Mouse (Mus musculus): ENCODE measurements around the gene Irs1. TPM values are rescaled to one million over a fixed set of nuclear protein-coding genes. Genes with fewer than 3 reads are reported as not detected.

Gene Irs1
- 10 to 100 TPM in 3 of 4 experiments, 1 to 10 TPM in 1; 7.9 to 17.1 (median 13.2) TPM for total RNA-seq (2022)

DNA sequence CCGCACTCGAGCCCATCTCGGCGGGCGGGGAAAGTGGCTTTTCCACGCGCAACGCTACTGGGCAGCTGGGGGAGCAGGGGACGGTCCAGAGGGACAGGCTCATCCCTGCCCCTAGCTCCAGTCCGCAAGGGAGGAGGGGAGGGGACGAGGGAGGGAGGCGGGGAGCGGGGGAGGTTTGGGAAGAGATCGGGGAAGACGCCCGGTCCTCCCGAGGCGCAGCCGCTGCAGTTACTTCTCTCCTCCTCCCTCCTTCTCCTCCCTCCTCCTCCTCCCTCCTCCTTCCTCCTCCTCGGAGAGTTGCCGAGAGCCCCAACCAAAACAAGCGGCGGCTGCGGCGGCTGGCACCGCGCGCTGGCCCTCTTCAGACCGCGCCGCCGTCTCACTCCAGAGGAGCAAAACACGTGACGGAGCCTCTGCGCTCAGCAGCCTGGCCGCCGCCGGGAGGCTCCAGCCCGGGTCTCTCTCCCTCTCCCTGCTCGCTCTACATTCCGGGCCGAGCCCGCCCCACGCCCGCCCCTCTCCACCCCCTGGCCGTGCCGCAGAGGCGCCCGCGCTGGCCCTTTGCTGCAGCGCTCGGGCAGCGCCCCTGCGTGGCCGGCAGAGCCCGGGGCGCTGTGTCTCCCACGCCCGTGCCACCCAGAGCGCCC, at the start of gene Irs1:
Gene Irs1 (minus strand): TSS at position 266 of the 647 bp plus-strand sequence.
- peak; percentile 85 for DNase-seq

DNA sequence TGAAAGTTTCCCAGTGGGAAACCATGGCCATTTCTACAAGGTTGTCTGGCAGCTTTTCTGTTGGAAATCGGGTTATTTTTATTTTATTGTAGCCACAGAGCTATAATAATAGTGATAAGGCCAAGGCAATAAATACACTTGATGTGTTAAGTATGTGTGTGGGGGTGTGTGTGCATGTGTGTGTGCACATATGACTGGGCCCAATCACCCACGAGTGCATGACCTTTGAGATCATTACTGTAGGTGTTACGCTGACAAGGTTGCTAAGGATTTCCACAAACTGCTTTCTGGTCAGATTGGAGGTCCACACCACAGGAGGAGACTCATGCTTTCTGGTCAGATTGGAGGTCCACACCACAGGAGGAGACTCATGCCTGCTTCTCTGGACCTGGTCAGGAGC, 43.3 kb upstream of the Irs1 start:
- DNase-seq = no peak

DNA sequence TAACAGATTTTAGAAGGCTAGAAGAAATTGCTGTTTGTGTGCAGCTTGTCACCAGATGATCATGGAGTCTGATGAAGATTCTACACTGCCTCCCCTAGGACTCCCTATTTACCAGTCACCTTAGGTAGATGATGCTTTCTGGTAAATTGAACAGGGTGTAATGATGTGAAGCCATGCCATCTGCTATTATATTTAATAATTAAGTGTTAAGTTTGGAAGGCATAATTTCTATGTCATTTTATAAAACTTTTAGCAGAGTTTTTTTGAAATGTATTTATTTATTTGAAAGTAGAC, 38.7 kb upstream of the Irs1 start:
- no peak for DNase-seq

DNA sequence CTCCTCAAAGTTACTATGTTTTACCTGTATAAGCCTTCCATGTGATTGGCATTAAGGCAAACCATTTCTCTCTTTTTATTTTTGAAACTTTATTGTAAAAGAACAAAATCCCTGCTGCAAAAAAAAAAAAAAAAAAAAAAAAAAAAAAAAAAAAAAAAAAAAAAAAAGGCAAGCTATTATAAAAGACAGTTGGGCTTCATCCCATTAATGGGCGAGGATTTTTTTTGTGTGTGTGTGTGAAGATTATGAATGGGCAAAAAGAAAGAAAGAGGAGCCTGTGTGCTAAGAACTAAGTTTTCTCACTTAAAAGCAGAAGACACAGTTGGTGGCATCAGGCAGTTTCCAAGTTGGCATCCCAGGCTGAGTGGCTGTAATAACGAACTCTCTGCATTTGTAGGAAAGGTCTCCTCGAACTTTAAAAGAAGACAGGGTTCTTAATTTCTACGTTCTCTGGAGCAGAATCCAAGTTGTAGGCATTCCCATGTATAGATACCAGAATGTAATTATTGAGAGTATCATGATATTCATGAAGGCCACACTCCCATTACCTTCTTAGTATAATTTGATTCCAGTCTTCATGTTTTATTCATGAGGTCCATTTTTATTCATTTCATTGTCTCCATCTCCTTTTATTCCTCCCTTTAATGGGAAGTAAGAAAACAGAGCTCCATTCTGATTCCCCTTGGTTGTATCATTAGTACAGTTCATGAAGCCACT, 38.2 kb upstream of the Irs1 start:
- no peak for DNase-seq

DNA sequence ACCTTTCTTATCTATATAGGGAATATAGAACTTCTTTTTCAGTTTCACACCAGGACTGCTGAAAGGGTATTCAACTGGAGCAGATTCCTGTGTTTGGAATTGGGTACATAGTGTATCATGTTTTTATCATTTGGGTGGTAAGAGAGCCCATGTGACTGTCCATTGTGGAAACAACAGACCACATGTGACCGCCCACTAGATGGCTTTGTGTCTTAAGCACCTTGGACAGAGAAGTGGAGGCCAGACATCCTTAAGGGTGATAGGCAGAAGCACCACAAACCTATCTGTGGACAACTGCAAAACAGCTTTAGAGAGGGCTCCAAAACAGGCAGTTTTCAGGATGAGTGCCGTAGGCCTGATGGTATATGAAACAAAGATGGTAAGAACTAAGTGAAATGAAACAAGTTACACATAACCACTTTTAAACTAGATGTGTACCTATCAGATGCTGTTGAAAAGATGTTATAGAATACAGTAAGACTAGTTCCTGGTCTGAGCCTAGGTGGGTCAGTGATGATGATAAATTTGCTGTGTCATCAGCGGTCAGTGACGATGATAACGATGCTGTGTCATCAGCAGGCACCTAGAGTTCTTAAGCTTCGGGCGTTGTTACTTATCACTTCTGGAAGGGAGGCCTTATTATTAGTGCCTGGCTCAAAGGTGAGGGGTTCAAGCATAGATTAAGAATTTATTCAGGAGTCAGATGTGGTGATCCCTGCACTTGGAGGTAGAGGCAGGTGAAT, 37.0 kb upstream of the Irs1 start:
- no peak for DNase-seq

DNA sequence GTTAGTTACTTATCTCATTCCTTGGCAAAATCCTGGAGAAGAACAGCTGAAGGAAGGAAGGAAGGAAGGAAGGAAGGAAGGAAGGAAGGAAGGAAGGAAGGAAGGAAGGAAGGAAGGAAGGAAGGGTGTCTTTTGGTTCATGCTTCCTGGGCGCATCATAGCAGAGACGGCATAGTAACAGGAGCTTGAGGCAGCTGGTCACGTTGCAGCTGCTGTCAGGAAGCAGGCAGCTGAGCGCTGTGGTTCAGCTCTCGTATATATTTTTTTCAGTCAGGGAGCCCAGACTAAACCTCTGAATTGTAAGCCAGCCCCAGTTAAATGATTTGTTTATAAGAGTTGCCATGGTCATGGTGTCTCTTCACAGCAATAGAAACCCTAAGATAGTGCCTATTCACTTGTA, 34.9 kb upstream of the Irs1 start:
- no peak for DNase-seq

DNA sequence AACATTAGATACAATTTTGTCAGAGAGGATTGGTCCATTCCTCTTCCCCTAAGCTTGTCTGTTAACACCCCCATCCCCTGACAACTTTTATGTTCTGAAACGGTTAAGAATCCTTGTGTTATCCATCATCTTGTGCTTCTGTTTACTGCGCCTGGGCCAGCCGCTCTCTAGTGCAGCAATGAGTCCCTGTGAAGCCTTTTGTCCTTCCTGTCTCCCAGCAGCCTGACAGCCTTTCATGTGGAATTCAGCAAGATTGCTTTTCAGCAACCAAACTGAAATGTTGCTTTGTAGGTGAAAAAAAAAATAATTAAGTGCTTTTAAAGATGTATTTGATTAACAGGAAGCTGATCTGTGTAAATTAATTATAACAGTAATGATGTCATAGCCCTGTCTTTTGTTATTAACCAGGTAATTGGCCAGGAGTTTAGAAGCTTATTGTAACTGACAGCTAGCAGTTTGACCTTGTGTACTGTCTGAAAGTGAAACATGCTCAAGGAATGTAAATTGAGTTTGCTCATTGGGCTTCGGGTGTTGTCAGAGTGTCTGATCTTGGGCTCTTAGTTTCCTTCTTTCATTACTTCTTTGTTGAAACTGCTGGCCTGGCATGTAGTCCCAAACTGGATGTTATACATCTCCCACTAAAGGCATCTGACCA, 33.0 kb upstream of the Irs1 start:
- DNase-seq = no peak

DNA sequence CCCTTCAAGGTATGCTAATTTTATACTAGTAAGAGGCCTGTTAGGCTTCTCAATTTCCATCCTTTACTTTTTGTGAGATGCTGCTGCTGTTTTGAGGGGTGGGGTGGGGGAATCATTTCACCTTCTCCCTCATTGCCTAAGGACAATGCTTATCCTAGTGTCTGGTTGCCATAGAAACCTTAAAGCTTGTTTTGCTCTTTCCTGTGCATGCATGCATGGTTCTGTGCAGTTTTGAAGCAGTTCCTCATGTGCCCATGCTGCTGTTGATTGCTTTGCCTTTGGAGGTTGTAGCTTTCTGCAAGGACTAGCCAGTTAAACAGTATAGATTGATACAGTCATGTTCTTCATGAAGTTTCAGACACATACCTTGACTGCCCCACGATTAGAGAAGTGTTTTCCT, 30.2 kb upstream of the Irs1 start:
- DNase-seq = no peak

DNA sequence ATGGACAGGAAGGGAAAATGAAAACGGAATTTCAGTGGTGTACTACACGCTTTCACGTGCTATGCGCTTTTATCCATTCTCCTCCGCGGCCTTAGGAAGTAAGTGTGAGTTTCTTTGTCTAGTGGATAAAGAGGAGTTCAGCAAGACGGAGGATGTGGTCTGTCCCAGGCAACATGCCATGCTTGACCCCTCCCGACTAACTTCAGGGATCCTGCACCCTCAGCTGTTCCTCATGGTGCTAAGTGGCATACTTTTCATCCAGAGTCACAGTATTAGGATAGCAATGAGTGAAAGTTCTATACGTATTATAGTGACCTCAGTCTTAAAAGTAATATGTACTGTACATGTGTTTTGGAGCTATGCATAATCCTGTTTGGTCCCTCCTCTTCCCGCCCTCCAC, 29.6 kb upstream of the Irs1 start:
- DNase-seq = no peak

DNA sequence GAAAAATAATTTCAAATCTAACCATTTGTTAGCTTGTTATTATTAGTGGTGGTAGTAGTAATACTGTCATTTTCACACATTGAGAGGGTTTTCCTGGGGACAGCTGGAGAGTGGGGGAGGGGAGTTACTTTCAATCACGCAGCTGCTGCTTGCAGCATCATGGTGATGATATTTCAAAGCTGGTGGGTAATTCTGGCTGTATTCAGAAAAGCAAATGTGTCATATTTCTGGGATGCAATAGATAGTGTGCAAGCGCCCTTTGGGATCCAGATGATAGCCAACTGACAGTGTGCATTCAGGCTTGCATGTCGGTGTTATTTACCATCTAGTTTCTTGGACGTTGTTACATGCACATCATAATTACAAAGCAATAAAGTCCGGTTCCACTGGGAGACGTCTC, 29.2 kb upstream of the Irs1 start:
- DNase-seq = no peak

DNA sequence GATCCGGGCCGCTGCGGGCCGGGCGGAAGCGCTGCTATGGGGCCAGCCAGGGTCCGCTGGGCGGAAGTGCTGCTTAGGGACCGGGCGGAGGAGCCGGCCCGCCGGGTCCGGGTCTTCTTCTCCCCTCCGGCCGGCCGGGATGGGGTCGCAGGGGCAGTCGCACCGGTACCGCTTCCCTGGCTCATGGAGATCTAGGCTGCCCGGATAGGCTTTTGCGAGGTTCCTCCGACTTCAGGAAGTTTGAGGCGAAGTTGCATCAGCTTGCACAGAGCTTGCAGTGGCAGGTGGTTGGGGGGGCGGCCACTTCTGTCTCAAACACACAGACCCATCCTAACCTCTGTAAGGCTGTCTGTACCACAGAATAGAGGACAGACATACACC, 25.5 kb upstream of the Irs1 start:
- peak; percentile 13 for DNase-seq

DNA sequence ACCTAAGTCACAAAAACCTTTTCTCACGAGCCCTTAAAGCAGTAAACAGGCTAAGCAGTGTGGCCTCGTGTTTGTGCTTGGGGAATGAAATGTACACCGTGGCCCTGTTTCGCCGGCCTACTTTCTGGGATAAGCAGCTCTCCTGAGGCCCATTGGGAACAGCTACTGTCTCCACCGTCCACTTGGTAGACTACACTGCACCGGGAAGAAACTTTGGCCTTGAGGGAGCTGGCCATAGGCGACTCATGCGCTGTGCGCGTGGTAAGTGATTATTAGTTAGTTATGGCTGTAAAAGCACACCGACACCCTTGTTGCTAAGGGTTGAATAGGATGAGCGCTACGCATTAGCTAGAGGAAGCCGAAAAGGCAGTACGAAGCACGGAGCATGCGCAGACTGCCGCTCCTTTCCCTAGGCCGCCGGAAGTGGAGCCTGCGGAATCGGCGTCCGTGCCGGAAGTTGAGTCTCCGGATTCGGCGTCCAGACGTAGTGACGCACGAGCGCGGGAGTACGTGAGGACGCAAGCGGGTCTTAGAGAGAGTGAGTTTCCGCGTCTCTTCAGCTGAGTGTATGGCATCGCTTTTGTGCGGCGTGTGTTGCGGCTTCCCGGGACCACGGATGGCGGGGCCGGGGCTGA, 25.0 kb upstream of the Irs1 start, which contains the start of gene Rhbdd1:
Gene Rhbdd1 (plus strand): TSS at position 342 of the 635 bp plus-strand sequence.
- peak; percentile 96 for DNase-seq

DNA sequence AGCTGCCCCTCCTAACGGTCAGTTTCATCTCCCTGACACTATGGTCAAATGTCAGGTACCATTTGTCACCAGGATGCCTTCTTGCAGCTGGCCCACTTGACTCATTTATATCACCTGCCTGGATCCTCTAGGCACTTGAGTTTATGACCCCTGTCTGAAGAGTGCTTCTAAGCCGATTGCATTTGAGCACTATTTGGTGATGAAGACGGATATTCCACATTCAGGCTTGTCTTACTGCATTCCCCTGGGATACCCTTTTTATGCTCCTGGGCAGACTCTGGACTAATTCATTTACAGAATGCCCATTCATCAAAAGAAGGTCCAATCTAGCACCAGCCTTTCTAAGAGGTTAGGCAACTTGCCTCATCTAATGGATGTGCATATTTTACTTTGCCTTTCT, 13.3 kb upstream of the Irs1 start:
- no peak for DNase-seq

DNA sequence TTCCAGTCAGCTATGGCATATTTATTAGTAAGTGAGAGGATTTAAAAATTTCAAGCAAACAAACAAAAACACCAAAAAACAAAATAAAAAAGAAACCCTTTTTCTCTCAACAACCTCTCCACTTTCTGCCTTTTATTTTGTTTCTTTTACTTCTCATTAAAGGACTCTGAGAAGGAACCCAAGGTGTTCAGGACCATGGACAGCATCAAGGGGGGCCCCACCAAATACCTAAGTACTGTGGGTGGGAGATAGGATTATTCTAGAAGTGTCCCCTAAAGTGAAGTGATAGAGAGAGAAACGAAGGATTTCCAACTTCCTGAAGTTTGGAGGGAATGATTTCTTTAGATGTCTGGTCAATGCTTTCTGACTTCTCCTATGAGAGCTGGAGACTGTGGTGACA, 7.4 kb upstream of the Irs1 start:
- DNase-seq = no peak

DNA sequence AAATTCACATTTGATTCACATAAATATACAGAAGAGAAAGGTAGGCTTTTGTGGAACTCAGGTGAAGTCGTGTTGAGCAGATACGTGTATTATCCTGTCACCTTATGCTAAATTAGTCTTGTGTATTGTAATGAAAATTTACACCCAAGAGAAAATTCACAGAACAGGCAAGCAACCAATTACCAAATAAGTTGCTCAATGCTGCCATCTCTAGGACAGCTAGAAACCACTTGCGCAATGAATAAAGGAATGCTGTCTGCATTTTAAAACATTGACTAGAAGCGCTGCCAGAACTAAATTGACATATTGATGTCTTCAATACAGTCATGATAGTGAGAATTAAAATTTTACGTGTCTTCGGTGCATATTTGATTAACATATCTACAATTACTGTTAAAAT, 2.9 kb upstream of the Irs1 start:
- DNase-seq = no peak

DNA sequence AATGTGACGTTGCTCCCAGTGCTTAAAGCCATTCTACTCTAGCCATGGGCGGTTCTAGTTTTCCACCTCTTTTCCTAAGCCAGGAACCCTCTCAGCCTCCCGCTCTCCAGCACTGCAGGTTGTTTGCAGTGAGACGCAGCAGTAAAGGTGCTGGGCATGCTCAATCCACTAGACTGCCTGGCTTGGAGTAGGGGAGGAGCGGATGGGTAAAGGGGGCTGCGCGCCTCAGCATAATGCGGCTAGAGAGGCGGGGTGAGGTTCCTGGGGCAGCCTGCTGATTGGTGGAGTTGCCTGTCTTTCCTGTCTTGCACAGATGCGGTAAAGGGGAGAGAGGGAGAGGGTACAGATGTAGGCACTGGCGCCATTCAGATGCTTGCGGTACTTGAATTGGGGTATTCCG, 1.6 kb upstream of the Irs1 start:
- DNase-seq = peak; percentile 26

DNA sequence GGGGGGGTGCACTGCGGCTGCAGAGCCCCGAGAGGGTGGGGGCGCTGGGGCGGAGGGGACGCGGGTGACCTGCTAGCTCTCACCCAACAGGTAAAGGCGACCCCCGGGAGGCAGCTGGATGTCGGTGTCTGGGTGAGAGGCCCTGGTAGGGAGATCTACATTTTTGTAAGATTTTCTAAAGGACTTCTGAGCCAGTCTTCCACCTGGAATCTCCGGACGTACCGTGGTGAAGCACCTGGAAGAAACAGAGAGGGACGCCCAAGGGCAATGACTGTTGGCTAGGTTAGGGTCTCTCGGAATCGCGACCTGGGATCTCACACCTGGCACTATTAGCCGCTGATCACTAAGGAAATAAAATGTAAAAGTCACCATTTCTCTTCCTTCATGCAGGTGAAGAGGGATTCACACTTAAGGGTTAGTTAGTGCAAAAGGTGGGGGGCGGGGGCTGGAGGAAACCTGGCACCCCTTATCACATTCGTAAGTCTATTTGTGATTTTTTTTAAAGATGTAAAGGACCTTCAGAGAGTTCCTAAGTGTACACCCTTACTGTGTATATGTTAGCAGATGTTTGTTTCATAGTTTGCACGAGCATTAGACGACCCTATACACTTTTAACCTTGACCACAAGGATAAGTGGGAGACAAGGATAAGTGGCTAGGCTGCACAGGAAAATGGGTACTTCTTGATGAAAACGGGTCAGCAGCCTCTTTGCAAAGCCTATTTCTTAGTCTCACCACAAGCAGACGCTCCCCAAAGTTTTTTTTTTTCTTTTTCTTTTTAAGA, 905 bp upstream of the Irs1 start:
- no peak for DNase-seq

DNA sequence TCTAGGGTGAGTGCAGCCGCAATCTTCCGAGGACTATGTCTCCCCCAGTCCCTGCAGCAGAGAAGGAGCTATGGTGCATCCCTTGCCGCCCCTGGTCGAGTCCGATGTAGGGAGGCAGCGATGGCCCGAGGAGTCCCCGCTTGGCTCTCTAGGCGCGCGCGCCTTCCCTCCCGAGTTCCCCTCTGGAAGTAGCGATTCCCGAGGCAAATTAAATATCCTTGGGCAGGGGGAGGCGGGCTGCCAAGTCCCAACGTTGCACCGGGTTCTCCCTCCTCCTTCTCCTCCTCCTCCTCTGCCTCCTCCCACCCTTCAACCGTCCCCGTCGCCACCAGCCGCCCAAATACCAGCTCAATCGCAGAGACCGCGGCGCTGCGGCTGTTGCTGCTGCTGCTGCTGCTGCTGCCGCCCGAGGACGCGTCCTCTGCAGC, 479 bp downstream of the Irs1 start:
- peak; percentile 81 for DNase-seq

DNA sequence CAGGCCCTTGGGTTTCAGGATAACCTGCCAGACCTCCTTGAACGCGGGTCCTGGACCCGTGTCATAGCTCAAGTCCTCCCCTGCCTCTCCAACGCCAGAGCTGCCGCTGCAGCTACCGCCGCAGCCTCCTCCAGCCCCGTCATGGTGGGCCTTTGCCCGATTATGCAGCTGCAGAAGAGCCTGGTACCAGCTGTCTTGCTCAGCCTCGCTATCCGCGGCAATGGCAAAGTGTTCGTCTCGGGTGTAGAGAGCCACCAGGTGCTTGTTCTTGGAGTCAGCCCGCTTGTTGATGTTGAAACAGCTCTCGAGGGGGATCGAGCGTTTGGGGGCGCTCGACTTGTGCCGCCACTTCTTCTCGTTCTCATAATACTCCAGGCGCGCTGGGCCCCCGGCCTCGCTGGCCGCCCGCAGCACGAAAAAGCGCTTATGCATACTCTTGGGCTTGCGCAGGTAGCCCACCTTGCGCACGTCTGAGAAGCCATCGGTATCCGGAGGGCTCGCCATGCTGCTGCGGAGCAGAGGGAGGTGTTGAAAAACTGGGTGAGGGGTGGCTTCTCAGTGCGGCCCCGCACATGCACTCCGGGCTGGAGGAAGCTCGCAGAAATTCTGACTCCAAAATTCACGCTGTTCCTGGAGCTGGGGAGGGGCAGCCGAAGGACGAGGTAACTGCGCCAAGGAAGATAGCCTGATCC, 1.1 kb downstream of the Irs1 start:
- DNase-seq = peak; percentile 44

DNA sequence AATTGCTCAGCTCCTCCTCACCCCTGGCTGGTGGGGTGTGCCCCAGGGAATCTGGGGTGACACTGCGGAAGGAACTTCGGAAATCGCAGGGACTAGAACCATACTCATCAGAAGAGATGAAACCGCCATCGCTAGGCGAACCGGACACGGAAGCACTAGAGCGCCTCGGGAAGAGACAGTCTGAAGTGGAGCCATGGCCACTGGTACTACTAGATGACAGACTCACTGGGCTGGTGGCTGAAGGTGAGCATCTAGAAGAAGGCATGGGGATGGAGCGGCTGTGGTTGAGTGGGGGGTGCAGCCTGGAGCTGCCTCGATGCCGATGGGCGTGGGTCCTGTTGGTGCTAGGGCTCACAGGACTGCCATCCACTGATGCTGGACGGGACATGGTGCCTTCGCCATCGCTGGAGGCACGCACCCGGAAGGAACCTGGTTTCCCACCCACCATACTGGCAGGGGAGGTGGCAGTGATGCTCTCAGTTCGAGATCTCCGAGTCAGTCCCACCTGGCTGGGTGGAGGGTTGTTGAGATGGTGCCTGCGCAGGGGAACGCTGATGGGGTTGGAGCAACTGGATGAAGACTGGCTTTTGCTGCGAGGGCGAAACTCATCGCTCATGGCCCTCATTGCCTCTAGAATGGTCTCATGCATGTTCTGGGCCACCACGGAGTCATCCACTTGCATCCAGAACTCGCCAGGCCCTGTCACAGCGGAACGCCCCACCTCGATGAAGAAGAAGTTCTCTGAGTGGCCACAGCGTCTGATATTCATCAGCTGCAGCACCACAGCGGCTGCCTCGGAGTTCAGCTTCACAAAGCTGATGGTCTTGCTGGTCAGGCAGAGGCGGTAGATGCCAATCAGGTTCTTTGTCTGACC, 1.9 kb downstream of the Irs1 start:
- no peak for DNase-seq
